Mouse (Mus musculus): ENCODE data around the gene Zfyve1. TPM values are rescaled to one million over a fixed set of nuclear protein-coding genes. Genes with fewer than 3 reads are reported as not detected.

Zfyve1 gene
- polyA plus RNA-seq, 1 experiment from 2014 or later = 7.6 TPM

DNA sequence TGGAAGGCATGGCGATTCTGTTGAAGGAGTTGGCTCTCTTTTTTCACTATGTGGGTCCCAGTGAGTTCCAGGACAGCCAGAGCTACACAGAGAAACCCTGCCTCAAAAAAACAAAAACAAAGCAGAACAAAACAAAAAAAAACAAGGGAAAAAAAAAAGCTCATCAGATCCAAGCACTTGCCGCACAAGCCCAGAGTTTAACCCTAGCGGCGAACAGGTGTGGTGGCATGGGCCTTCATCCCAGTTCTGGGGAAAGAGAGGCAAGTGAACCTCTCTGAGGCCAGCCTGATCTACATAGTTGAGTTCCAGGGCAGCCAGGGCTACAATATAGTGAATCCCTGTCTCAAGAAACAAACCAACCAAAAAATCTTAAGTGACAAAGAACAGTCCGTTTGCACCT is 19.6 kb downstream of the Zfyve1 start:
- Histone ChIP-seq H3K4me3 (ENCODE audit: low read depth, low read length) (no peak overlapping the region), H3K36me3 (ENCODE audit: control insufficient read depth, insufficient read depth, low read length) (peaks cover 10% of the 10 kb centered on the region), H3K27ac (replicated peaks) (no peak overlapping the region), H3K27me3 (ENCODE audit: control insufficient read depth, insufficient read depth, low read length) (no peaks in the 10 kb centered on the region), H3K9me3 (ENCODE audit: control insufficient read depth, low read length) (no peaks in the 10 kb centered on the region), H3K4me2 (replicated peaks; ENCODE audit: low read depth) (no peak overlapping the region), H3K9ac (ENCODE audit: low read length) (no peak overlapping the region), H3K4me1 (replicated peaks; ENCODE audit: control insufficient read depth, insufficient read depth) (no peaks in the 10 kb centered on the region)
- TF ChIP-seq EP300 (optimal IDR thresholded peaks at IDR 0.05) = no peak
- TF ChIP-seq CTCF (IDR thresholded peaks at IDR 0.05; ENCODE audit: low read depth) = no peak
- ATAC-seq (ENCODE audit: low FRiP score, low TSS enrichment) (no peak), DNase-seq (ENCODE audit: low spot score) (no peak)
- 94% methylated on average over 5 of the region's 5 CpGs for WGBS

DNA sequence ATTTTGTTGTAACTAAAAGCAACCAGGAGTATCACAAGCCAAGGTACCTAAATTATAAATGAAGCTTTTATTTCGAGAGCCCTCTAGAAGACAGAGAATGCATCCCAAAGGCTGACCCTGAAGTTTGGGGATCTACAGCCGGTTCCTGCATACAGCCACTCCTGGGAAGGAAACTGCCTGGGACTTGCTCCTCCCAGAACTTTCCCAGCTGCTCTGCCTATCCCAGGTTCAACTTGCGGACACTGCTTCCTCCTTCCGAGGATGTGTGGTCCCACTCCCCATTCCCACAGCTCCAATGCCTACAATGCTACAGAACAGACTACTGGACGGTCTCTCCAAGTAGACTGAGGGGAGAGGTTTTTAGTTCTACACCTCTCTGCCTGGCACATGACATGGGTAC is 24.3 kb downstream of the Zfyve1 start:
- no peaks in the 10 kb centered on the region for H3K27me3 ChIP-seq (ENCODE audit: control insufficient read depth, insufficient read depth, low read length)
- no peak overlapping the region for H3K4me2 ChIP-seq (replicated peaks; ENCODE audit: low read depth)
- DNase-seq (ENCODE audit: low spot score) (no peak), ATAC-seq (ENCODE audit: low FRiP score, low TSS enrichment) (no peak)
- no peaks in the 10 kb centered on the region for H3K4me1 ChIP-seq (replicated peaks; ENCODE audit: control insufficient read depth, insufficient read depth)
- 66% methylated on average over 5 of the region's 5 CpGs for WGBS
- H3K36me3 ChIP-seq (ENCODE audit: control insufficient read depth, insufficient read depth, low read length) = peaks cover 17% of the 10 kb centered on the region
- no peak for TF ChIP-seq EP300 (optimal IDR thresholded peaks at IDR 0.05)
- no peak for TF ChIP-seq CTCF (IDR thresholded peaks at IDR 0.05; ENCODE audit: low read depth)
- H3K9me3 ChIP-seq (ENCODE audit: control insufficient read depth, low read length) = no peaks in the 10 kb centered on the region
- no peak overlapping the region for H3K4me3 ChIP-seq (ENCODE audit: low read depth, low read length)
- no peak overlapping the region for H3K27ac ChIP-seq (replicated peaks)
- no peak overlapping the region for H3K9ac ChIP-seq (ENCODE audit: low read length)

DNA sequence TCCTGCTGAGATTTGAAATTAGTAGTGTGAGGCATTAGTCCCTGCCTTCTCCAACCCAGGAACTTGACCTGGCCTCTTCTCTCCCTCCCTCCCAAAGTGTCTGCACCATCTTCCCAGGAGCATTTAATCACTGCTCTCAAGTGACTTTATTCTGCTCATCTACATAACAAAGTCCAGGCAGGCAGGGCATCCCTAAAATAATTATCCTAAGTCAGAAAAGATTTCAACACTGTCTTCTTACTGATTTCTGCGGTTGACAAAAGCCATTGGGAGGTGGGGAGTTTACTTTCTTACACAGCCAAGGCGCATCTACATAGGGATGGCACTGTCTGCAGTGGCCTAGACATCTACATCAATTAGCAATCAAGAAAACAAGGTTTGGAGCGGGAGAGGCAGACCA is 27.2 kb downstream of the Zfyve1 start:
- Histone ChIP-seq H3K4me2 (replicated peaks; ENCODE audit: low read depth) (no peak overlapping the region), H3K27me3 (ENCODE audit: control insufficient read depth, insufficient read depth, low read length) (no peaks in the 10 kb centered on the region), H3K9me3 (ENCODE audit: control insufficient read depth, low read length) (no peaks in the 10 kb centered on the region), H3K9ac (ENCODE audit: low read length) (no peak overlapping the region), H3K27ac (replicated peaks) (no peak overlapping the region), H3K36me3 (ENCODE audit: control insufficient read depth, insufficient read depth, low read length) (peaks cover 20% of the 10 kb centered on the region), H3K4me1 (replicated peaks; ENCODE audit: control insufficient read depth, insufficient read depth) (no peaks in the 10 kb centered on the region), H3K4me3 (ENCODE audit: low read depth, low read length) (no peak overlapping the region)
- DNase-seq (ENCODE audit: low spot score) (no peak), ATAC-seq (ENCODE audit: low FRiP score, low TSS enrichment) (no peak)
- 82% methylated on average over 3 of the region's 3 CpGs for WGBS
- no peak for TF ChIP-seq CTCF (IDR thresholded peaks at IDR 0.05; ENCODE audit: low read depth)
- no peak for TF ChIP-seq EP300 (optimal IDR thresholded peaks at IDR 0.05)

DNA sequence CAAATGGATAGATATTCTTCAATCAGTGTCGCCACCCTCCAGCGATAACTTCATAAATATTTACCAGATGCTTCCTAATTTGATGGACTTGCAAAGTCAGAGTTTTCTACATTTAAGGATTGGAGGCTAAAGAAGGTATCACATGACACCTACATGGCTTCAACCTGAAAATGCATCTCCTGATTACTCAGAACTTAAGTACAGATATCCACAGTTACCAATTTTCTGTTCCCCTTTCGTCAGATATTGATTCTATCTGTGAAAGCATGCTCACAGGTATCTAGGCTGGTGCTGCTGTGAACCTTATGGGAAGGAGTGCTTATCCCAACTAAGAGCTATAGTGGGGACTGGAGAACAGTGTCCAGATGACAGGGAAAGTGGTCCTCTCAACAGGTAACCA is 34.4 kb downstream of the Zfyve1 start:
- no peak for DNase-seq (ENCODE audit: low spot score)
- ATAC-seq (ENCODE audit: low FRiP score, low TSS enrichment) = no peak
- WGBS = 85% methylated on average over 3 of the region's 3 CpGs
- no peaks in the 10 kb centered on the region for H3K4me1 ChIP-seq (replicated peaks; ENCODE audit: control insufficient read depth, insufficient read depth)
- no peak overlapping the region for H3K27ac ChIP-seq (replicated peaks)
- H3K4me3 ChIP-seq (ENCODE audit: low read depth, low read length) = no peak overlapping the region
- no peak overlapping the region for H3K9ac ChIP-seq (ENCODE audit: low read length)
- TF ChIP-seq CTCF (IDR thresholded peaks at IDR 0.05; ENCODE audit: low read depth) = no peak
- TF ChIP-seq EP300 (optimal IDR thresholded peaks at IDR 0.05) = no peak
- H3K4me2 ChIP-seq (replicated peaks; ENCODE audit: low read depth) = no peak overlapping the region
- H3K36me3 ChIP-seq (ENCODE audit: control insufficient read depth, insufficient read depth, low read length) = peaks cover 36% of the 10 kb centered on the region
- no peaks in the 10 kb centered on the region for H3K9me3 ChIP-seq (ENCODE audit: control insufficient read depth, low read length)
- H3K27me3 ChIP-seq (ENCODE audit: control insufficient read depth, insufficient read depth, low read length) = no peaks in the 10 kb centered on the region

DNA sequence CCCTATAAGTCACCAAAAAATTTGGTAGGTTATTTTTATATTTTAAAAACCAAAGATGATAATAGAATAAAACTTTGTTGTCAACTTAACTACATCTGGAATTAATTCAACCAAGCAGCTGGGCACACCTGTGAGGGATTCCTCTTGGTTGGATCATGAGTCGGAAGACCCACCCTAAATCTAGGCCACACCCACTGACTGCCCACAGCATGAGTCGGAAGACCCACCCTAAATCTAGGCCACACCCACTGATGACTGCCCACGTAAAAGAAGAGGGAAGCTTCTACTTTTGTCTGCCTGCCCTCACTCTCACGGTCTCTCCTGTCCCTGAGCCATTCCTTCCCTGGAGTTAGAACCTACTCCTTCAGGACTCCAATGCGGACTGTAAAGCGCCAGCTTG is 36.8 kb downstream of the Zfyve1 start:
- no peak for DNase-seq (ENCODE audit: low spot score)
- Histone ChIP-seq H3K27me3 (ENCODE audit: control insufficient read depth, insufficient read depth, low read length) (no peaks in the 10 kb centered on the region), H3K4me1 (replicated peaks; ENCODE audit: control insufficient read depth, insufficient read depth) (no peaks in the 10 kb centered on the region), H3K4me3 (ENCODE audit: low read depth, low read length) (no peak overlapping the region), H3K4me2 (replicated peaks; ENCODE audit: low read depth) (no peak overlapping the region), H3K9me3 (ENCODE audit: control insufficient read depth, low read length) (no peaks in the 10 kb centered on the region), H3K36me3 (ENCODE audit: control insufficient read depth, insufficient read depth, low read length) (peaks cover 37% of the 10 kb centered on the region), H3K9ac (ENCODE audit: low read length) (no peak overlapping the region), H3K27ac (replicated peaks) (no peak overlapping the region)
- no peak for ATAC-seq (ENCODE audit: low FRiP score, low TSS enrichment)
- TF ChIP-seq CTCF (IDR thresholded peaks at IDR 0.05; ENCODE audit: low read depth) = no peak
- TF ChIP-seq EP300 (optimal IDR thresholded peaks at IDR 0.05) = no peak
- 61% methylated on average over 6 of the region's 6 CpGs for WGBS

DNA sequence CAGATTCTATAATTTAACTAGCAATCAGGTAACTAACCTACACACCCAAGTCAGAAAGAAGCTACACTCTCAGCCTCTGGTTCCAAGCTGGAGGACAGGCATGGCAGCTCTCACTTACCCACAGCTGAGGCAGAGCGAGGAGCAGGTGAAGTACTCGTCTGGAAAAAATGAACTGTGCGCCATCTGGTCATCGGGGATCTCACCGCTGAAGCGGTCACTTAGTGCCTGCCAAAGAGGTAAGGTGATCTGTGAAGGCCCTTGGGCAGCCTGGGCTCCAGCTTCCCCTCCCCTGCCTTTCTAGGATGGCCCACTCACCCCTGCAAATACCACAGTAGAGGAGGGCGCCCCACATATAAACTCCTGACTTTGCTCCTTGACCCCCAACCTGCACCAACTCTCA is 38.5 kb downstream of the Zfyve1 start:
- Histone ChIP-seq H3K27me3 (ENCODE audit: control insufficient read depth, insufficient read depth, low read length) (no peaks in the 10 kb centered on the region), H3K36me3 (ENCODE audit: control insufficient read depth, insufficient read depth, low read length) (peaks cover 36% of the 10 kb centered on the region), H3K27ac (replicated peaks) (no peak overlapping the region), H3K4me1 (replicated peaks; ENCODE audit: control insufficient read depth, insufficient read depth) (no peaks in the 10 kb centered on the region), H3K9me3 (ENCODE audit: control insufficient read depth, low read length) (no peaks in the 10 kb centered on the region), H3K9ac (ENCODE audit: low read length) (no peak overlapping the region), H3K4me3 (ENCODE audit: low read depth, low read length) (no peak overlapping the region), H3K4me2 (replicated peaks; ENCODE audit: low read depth) (no peak overlapping the region)
- ATAC-seq (ENCODE audit: low FRiP score, low TSS enrichment) (no peak), DNase-seq (ENCODE audit: low spot score) (no peak)
- TF ChIP-seq EP300 (optimal IDR thresholded peaks at IDR 0.05) (no peak), CTCF (IDR thresholded peaks at IDR 0.05; ENCODE audit: low read depth) (no peak)
- WGBS = 91% methylated on average over 7 of the region's 7 CpGs

Measured in stomach, postnatal 0 days (tissue).